In genomic region chr16:30282844-30283495, GRCm38 (mm10) we compare ENCODE assay signal across 8 mouse cellular contexts. TPM values are rescaled to one million over a fixed set of nuclear protein-coding genes. Genes with fewer than 3 reads are reported as not detected.
DNase-seq lines count a peak whose midpoint lies in the region; ATAC-seq and TF ChIP-seq lines count a peak whose summit lies in the region.

Gene Lrrc15, minus strand, starts transcription at chr16:30283256.

- intact Hi-C loops in heart, postnatal 36 days (cut with DNase I) = no loop called here

- no peaks in the 10 kb centered on the region for H3K9me3 ChIP-seq in heart, embryonic 11.5 days (replicated peaks; ENCODE audit: control insufficient read depth, low read length)
- no peaks in the 10 kb centered on the region for H3K9me3 ChIP-seq in hindbrain, embryonic 10.5 days

- H3K27ac ChIP-seq in heart, embryonic 11.5 days (ENCODE audit: low read depth, low read length) = no peak within 1 kb of the TSS
- H3K27ac ChIP-seq in hindbrain, embryonic 10.5 days = no peak within 1 kb of the TSS

- peaks cover 40% of the 10 kb centered on the region for H3K27me3 ChIP-seq in heart, embryonic 11.5 days (ENCODE audit: control insufficient read depth, insufficient read depth, low read length)
- peaks cover 70% of the 10 kb centered on the region for H3K27me3 ChIP-seq in hindbrain, embryonic 10.5 days (ENCODE audit: insufficient read depth, poor library complexity, severe bottlenecking)

- H3K4me1 ChIP-seq in heart, embryonic 11.5 days (ENCODE audit: control insufficient read depth, insufficient read depth, low read length) = peaks cover 7% of the 10 kb centered on the region; the same call in 1 of the 2 replicates
- peaks cover 43% of the 10 kb centered on the region for H3K4me1 ChIP-seq in hindbrain, embryonic 10.5 days (replicated peaks)

- H3K36me3 ChIP-seq in heart, embryonic 11.5 days (ENCODE audit: control insufficient read depth, insufficient read depth, low read length) = no peaks in the 10 kb centered on the region
- H3K36me3 ChIP-seq in hindbrain, embryonic 10.5 days = no peaks in the 10 kb centered on the region

- DNase-seq in heart, postnatal 36 days = no peak
- DNase-seq in brain, embryonic 14.5 days (ENCODE audit: low read depth) = peak; percentile 18
- peak; percentile 62 for DNase-seq in hindbrain, embryonic 10.5 days (ENCODE audit: low spot score)
- DNase-seq in lung, postnatal 14 days = peak; percentile 17
- peak; percentile 18 for DNase-seq in testis, postnatal 14 days (ENCODE audit: low spot score)
- no peak for DNase-seq in cerebellum, adult 9-10 months
- DNase-seq in yolk sac, embryonic 10.5 days (ENCODE audit: low spot score) = no peak

- H3K4me3 ChIP-seq in heart, embryonic 11.5 days (ENCODE audit: low read depth, low read length) = peak within 1 kb of the TSS; percentile 31
- H3K4me3 ChIP-seq in hindbrain, embryonic 10.5 days = peak within 1 kb of the TSS; percentile 45

- TF ChIP-seq POLR2A in brain, embryonic 14.5 days (IDR thresholded peaks at IDR 0.05; ENCODE audit: borderline replicate concordance, extremely low read depth, insufficient read depth, insufficient read length, poor library complexity, severe bottlenecking) = no peak

- H3K4me2 ChIP-seq in heart, embryonic 11.5 days = peak within 1 kb of the TSS; percentile 64

- no peak for ATAC-seq in heart, embryonic 11.5 days (replicated peaks; ENCODE audit: insufficient number of reproducible peaks, low FRiP score, low TSS enrichment)

- peak; percentile 37; the same call in 1 of the 2 replicates for TF ChIP-seq CTCF in brain, embryonic 14.5 days (IDR thresholded peaks at IDR 0.05; ENCODE audit: borderline replicate concordance, extremely low read depth, insufficient read depth, insufficient read length)

- no peak within 1 kb of the TSS for H3K9ac ChIP-seq in heart, embryonic 11.5 days (ENCODE audit: low read depth, low read length)

- WGBS in heart, embryonic 11.5 days (ENCODE audit: insufficient replicate concordance) = 7% methylated on average over 34 of the region's 34 CpGs
- WGBS in hindbrain, embryonic 10.5 days = 8% methylated on average over 34 of the region's 34 CpGs

RNA-seq across cellular contexts. Expression of gene Lrrc15, which starts in this region (rescaled TPM):
- 0.48 and 0.84 TPM in 2 replicates for polyA plus RNA-seq in heart, embryonic 11.5 days (2014; fragmentation: Nextera tagmentation; extraction: Ambion mirVana)
- total RNA-seq in heart, postnatal 36 days (2021) = under 1 TPM; 0.16 to 0.17 TPM
- polyA plus RNA-seq in brain, embryonic 14.5 days (2012; rRNA removed) = 0.15 and 0.41 TPM in 2 replicates
- 0.24 and 1.2 TPM in 2 replicates for polyA plus RNA-seq in hindbrain, embryonic 10.5 days (2016; fragmentation: Nextera tagmentation; extraction: Ambion mirVana)

Comparison
In these comparisons a context has a peak if more than half of its experiments do, and no peak if none do; other contexts are left out.
1. Peak in DNase-seq in brain, embryonic 14.5 days; RNA of the gene not detected or under 1 TPM.
2. DNase-seq: peak in hindbrain, embryonic 10.5 days (single experiment), lung, postnatal 14 days (single experiment) and testis, postnatal 14 days (single experiment); none in heart, postnatal 36 days (0 of 2), cerebellum, adult 9-10 months (single experiment) and yolk sac, embryonic 10.5 days (single experiment).